Mouse (Mus musculus) naive thymus-derived CD4-positive, alpha-beta T cell, adult 5 months (primary cell): ENCODE data around the gene Defb21. TPM values are rescaled to one million over a fixed set of nuclear protein-coding genes. Genes with fewer than 3 reads are reported as not detected.

Source experiments
- polyA plus RNA-seq: library from polyadenylated mRNA; unstranded; fragments of 100-300 nt; shearing (Covaris generic); gene quantifications from one replicate; pipeline ENCODE4 v1.2.1, GENCODE M21; 2017

The Defb21 gene
- polyA plus RNA-seq, result not detected

GRCm38 (mm10) chr2:152572114-152572794, at the start of gene Defb21:
Defb21 (plus strand) TSS chr2:152572744.

GRCm38 (mm10) chr2:152539944-152540710, 32.4 kb upstream of the Defb21 start, which contains the start of gene Defb29:
Defb29 (minus strand) TSS chr2:152540098.

GRCm38 (mm10) chr2:152569038-152569437, 3.5 kb upstream of the Defb21 start, which contains the start of gene Gm17416:
Gm17416 (plus strand) TSS chr2:152569338.

GRCm38 (mm10) chr2:152580107-152580506, 7.6 kb downstream of the Defb21 start, which contains the start of gene Defb19:
Defb19 (minus strand) TSS chr2:152580312.

GRCm38 (mm10) chr2:152599299-152599698, 26.8 kb downstream of the Defb21 start, which contains the start of gene Defb45:
Defb45 (minus strand) TSS chr2:152599399.

GRCm38 (mm10) chr2:152604057-152604456, 31.5 kb downstream of the Defb21 start, which contains the start of gene Defb36:
Defb36 (plus strand) TSS chr2:152604327.

DNA sequence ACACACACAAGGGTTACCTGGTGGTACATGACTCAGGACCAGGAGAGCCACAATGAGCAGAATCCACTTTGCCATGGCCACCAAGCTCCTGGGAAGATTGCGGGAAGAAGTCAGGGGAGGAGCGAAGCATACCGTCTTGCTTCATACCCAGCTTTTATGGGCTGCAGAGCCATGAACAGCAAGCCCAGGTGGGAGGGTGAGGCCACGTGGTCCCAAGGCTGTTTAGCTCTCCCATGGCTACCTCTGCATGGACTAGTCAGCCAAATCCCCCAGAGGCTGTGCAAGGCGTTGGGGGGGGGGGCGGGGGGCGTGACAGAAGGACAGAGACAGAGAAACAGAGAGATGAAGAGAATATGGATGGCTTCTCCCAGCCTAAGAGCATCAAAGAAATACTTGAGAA, 50.4 kb downstream of the Defb21 start, which contains the start of gene Defb25:
Defb25 (minus strand) TSS at position 101 of the 400 bp plus-strand sequence.

Other genes with a start within 250 kb of the Defb21 start
- 288 TPM for gene Rbck1, start 240.1 kb upstream of the Defb21 start, polyA plus RNA-seq
- gene Trib3, start 228.7 kb upstream of the Defb21 start, polyA plus RNA-seq, result 12.2 TPM
- gene Nrsn2, start 196.1 kb upstream of the Defb21 start, polyA plus RNA-seq, result not detected
- 0.27 TPM for gene Sox12, start 174.7 kb upstream of the Defb21 start, polyA plus RNA-seq
- gene Zcchc3, start 157.7 kb upstream of the Defb21 start, polyA plus RNA-seq, result 0.41 TPM
- not detected for gene 6820408C15Rik, start 157.2 kb upstream of the Defb21 start, polyA plus RNA-seq
- gene Defb23, start 108.1 kb upstream of the Defb21 start, polyA plus RNA-seq, result not detected
- not detected for gene Defb20, start 95.7 kb upstream of the Defb21 start, polyA plus RNA-seq
- gene Defb22, start 82.6 kb upstream of the Defb21 start, polyA plus RNA-seq, result not detected
- not detected for gene Defb26, start 61.1 kb upstream of the Defb21 start, polyA plus RNA-seq
- gene Defb28, start 54.5 kb upstream of the Defb21 start, polyA plus RNA-seq, result not detected
- gene Defb29, start 32.6 kb upstream of the Defb21 start, polyA plus RNA-seq, result not detected
- not detected for gene Gm17416, start 3.4 kb upstream of the Defb21 start, polyA plus RNA-seq
- not detected for gene Defb19, start 7.6 kb downstream of the Defb21 start, polyA plus RNA-seq
- not detected for gene Defb45, start 26.7 kb downstream of the Defb21 start, polyA plus RNA-seq
- gene Defb36, start 31.6 kb downstream of the Defb21 start, polyA plus RNA-seq, result not detected
- gene Defb25, start 50.3 kb downstream of the Defb21 start, polyA plus RNA-seq, result not detected
- gene Rem1, start 54.2 kb downstream of the Defb21 start, polyA plus RNA-seq, result not detected
- 176 TPM for gene H13, start 96.7 kb downstream of the Defb21 start, polyA plus RNA-seq
- 5.4 TPM for gene Mcts2, start 114.3 kb downstream of the Defb21 start, polyA plus RNA-seq
- not detected for gene Id1, start 163.5 kb downstream of the Defb21 start, polyA plus RNA-seq
- gene Cox4i2, start 181.4 kb downstream of the Defb21 start, polyA plus RNA-seq, result not detected